ENCODE assay signal across 20 mouse cellular contexts in the genomic region with DNA sequence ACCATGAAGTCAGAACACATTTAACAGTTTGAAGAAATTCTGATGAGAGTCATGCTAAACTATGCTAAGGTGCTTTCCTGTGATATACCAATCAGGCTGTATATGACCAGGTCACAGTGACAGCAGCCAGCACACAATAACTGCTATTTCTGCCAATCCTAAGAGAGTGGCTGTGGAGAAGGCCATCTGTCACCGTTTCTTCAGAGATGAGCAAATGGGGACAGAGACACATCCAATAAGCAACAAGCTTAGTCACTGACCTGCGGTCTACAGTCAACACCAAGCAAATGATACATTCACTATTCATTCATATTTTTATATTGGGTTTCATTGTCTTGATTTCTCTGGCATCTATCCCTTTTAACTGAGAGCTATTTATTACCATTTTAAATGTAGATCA.
A peak's percentile ranks its signal among the peaks of the same experiment; 100 is the strongest.
DNase-seq lines count a peak whose midpoint lies in the region; TF ChIP-seq lines count a peak whose summit lies in the region.
"Had no signal": no experiment of that assay in that cellular context is flagged by ENCODE, and none has a peak within 500 bp of the region (broad histone marks: within the 10 kb centered on the region; RNA-seq: fewer than 3 reads in every experiment).

No protein-coding gene starts in this region.

- no peak overlapping the region for H3K4me3 ChIP-seq in left cerebral cortex, adult 2 months
- H3K4me3 ChIP-seq: forebrain, embryonic 13.5 days; heart, embryonic 15.5 days; hindbrain, embryonic 15.5 days; layer of hippocampus, adult 2 months; limb, embryonic 12.5 days; midbrain, embryonic 12.5 days had no signal

- peak; percentile 18 for DNase-seq in left cerebral cortex, postnatal 4 days
- DNase-seq in left cerebral cortex, adult 2 months (ENCODE audit: extremely low spot score in 1 of 2, low spot score in 2 of 2) = no peak
- DNase-seq in cerebellum, adult 18-20 months = peak; percentile 75 to 88
- DNase-seq in cerebellum, postnatal 14 days = peak; percentile 70 to 80
- DNase-seq in adrenal gland, postnatal 25 days = no peak
- no peak for DNase-seq in spleen, adult 12 weeks (ENCODE audit: low spot score)
- no peak for DNase-seq in embryo, embryonic 9.5 days (ENCODE audit: extremely low spot score)
- DNase-seq: adrenal gland, adult 8-10 months; embryo, embryonic 11 days; gastrocnemius, postnatal 36 days; heart, postnatal 36 days; kidney, postnatal 25 days; liver, postnatal 0 days had no signal

- intact Hi-C loops in left cerebral cortex, postnatal 4 days (cut with DNase I) = no loop called here
- intact Hi-C loops in left cerebral cortex, adult 2 months (cut with DNase I) = no loop called here

- H3K27ac ChIP-seq in left cerebral cortex, adult 2 months = no peak overlapping the region
- H3K27ac ChIP-seq: forebrain, embryonic 13.5 days; heart, embryonic 15.5 days; hindbrain, embryonic 15.5 days; layer of hippocampus, adult 2 months; limb, embryonic 12.5 days; midbrain, embryonic 12.5 days; stomach, postnatal 0 days had no signal

- no peak for TF ChIP-seq CTCF in left cerebral cortex, adult 2 months (IDR thresholded peaks at IDR 0.05)

Comparison
In these comparisons a context has a peak if more than half of its experiments do, and no peak if none do; other contexts are left out.
1. DNase-seq: peak in left cerebral cortex, postnatal 4 days (single experiment), cerebellum, adult 18-20 months (2 of 2) and cerebellum, postnatal 14 days (2 of 2); none in left cerebral cortex, adult 2 months (0 of 2), adrenal gland, postnatal 25 days (single experiment), spleen, adult 12 weeks (single experiment) and embryo, embryonic 9.5 days (single experiment).